Comparison of ENCODE assay signal across 11 mouse cellular contexts in the genomic region with DNA sequence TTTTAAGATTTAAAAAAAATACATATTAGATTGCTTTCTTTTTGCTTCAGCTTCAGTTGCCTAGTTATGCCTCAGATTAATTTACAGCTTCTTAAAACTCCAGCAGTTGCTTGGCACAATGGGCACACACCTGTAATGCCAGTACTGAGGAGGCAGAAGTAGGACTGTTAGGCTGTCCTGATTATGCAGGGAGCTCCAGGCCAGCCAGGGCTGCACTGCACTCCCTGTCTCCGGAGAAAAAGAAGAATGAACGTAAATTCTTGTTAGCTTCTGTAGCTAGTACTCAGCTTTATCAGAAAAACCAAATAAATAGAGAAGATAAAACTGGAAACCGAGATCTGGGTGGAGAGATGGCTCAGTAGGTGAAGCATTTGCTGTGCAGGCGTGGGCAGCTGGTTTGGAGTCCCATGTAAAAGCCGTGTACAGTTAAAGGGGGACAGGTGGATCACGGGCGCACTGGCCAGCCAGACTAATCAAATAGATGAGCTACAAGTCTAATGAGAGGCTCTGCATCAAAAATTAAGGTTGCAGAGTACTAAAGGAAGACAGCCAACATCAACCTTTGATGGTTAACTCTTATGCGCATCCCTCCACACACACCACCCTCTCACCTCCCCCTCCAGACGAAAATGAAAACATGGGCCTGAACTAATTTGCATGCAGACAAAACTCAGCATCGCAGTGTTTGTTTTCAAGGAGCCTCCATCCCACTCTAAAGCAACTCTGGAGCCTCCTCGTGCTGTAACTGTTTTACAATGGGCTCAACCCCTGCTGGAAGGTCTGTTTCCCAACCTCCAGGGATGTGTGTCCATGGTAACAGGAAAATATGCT. TPM values are rescaled to one million over a fixed set of nuclear protein-coding genes. Genes with fewer than 3 reads are reported as not detected.
DNase-seq lines count a peak whose midpoint lies in the region; ATAC-seq and TF ChIP-seq lines count a peak whose summit lies in the region.
"Had no signal": no experiment of that assay in that cellular context is flagged by ENCODE, and none has a peak within 500 bp of the region (broad histone marks: within the 10 kb centered on the region; RNA-seq: fewer than 3 reads in every experiment).

No protein-coding gene starts in this region.

- peak; percentile 41; the same call in 1 of the 2 replicates for ATAC-seq in heart, postnatal 0 days (ENCODE audit: insufficient read depth, low read depth)
- no peak for ATAC-seq in CD4-positive, CD25-positive, alpha-beta regulatory T cell, adult 4 months

- no peaks in the 10 kb centered on the region for H3K9me3 ChIP-seq in heart, postnatal 0 days (replicated peaks; ENCODE audit: control insufficient read depth, low read length)

- no peaks in the 10 kb centered on the region for H3K79me2 ChIP-seq in myocyte (ENCODE audit: control insufficient read depth, insufficient read depth)

- peaks cover 4% of the 10 kb centered on the region; the same call in 1 of the 2 replicates for H3K27me3 ChIP-seq in heart, postnatal 0 days (ENCODE audit: control insufficient read depth, insufficient read depth, low read length)
- peaks cover 24% of the 10 kb centered on the region for H3K27me3 ChIP-seq in myocyte (ENCODE audit: control insufficient read depth, insufficient read depth, insufficient read length)

- H3K4me2 ChIP-seq in heart, postnatal 0 days (ENCODE audit: low read depth, low read length), result peak overlapping the region; percentile 12; the same call in 1 of the 2 replicates
- H3K4me2 ChIP-seq in myocyte (ENCODE audit: low read depth), result peak overlapping the region; percentile 5

- intact Hi-C loops in left cerebral cortex, adult 2 months (cut with DNase I), result no loop called here
- intact Hi-C loops in left cerebral cortex, postnatal 36 days (cut with DNase I), result no loop called here

- no peak for DNase-seq in left cerebral cortex, adult 2 months (ENCODE audit: extremely low spot score in 1 of 2, low spot score in 2 of 2)
- no peak for DNase-seq in left cerebral cortex, postnatal 36 days (ENCODE audit: low spot score in 2 of 2)
- DNase-seq in embryo, embryonic 11.5 days (ENCODE audit: low read depth, low spot score), result peak; percentile 34
- DNase-seq in heart, postnatal 0 days (ENCODE audit: low spot score), result peak; percentile 41
- no peak for DNase-seq in cerebellum, adult 8-10 months
- no peak for DNase-seq in lung, adult 18-20 months
- DNase-seq: right cerebral cortex, postnatal 14 days had no signal

- H3K36me3 ChIP-seq in heart, postnatal 0 days (replicated peaks; ENCODE audit: control insufficient read depth, insufficient read depth, low read length), result no peaks in the 10 kb centered on the region
- no peaks in the 10 kb centered on the region for H3K36me3 ChIP-seq in myocyte (ENCODE audit: control insufficient read depth, insufficient read depth)

- TF ChIP-seq EP300 in heart, postnatal 0 days (IDR thresholded peaks at IDR 0.05; ENCODE audit: low read depth), result no peak

- no peak overlapping the region for H3K9ac ChIP-seq in heart, postnatal 0 days (replicated peaks; ENCODE audit: low read depth, low read length)

- TF ChIP-seq CTCF in left cerebral cortex, adult 2 months (IDR thresholded peaks at IDR 0.05), result no peak
- no peak for TF ChIP-seq CTCF in heart, postnatal 0 days (IDR thresholded peaks at IDR 0.05; ENCODE audit: low read depth)

- H3K27ac ChIP-seq in left cerebral cortex, adult 2 months, result peak overlapping the region; percentile 0; the same call in 1 of the 2 replicates
- 0 out of 2 replicates have a peak overlapping the region, but pooled peaks have one; percentile 34 for H3K27ac ChIP-seq in heart, postnatal 0 days (ENCODE audit: low read depth)

- H3K4me1 ChIP-seq in heart, postnatal 0 days (ENCODE audit: control insufficient read depth, insufficient read depth), result no peaks in the 10 kb centered on the region

- no peak overlapping the region for H3K4me3 ChIP-seq in left cerebral cortex, adult 2 months
- no peak overlapping the region for H3K4me3 ChIP-seq in heart, postnatal 0 days (ENCODE audit: low read depth, low read length)
- H3K4me3 ChIP-seq in myocyte, result no peak overlapping the region

- no peak overlapping the region for H3ac ChIP-seq in myocyte (ENCODE audit: control insufficient read depth, insufficient read length)

- no peak for TF ChIP-seq POLR2A in myocyte (IDR thresholded peaks at IDR 0.05; ENCODE audit: insufficient read length, low read depth)

- WGBS in heart, postnatal 0 days, result 36% methylated on average over 11 of the region's 11 CpGs

TF ChIP-seq in myocyte, 11 proteins besides CTCF, POLR2A, EP300 and RAD21:
- TF ChIP-seq USF1 (IDR thresholded peaks at IDR 0.05; ENCODE audit: low read depth), result no peak

RNA-seq across cellular contexts. Expression of gene Tppp3, which starts 25.8 kb away (rescaled TPM):
- 10 to 100 TPM; 36.1 to 42.5 TPM for total RNA-seq in left cerebral cortex, adult 2 months (2021)
- total RNA-seq in left cerebral cortex, postnatal 36 days (2021), result 10 to 100 TPM; 36.1 to 46.4 TPM
- total RNA-seq in heart, postnatal 0 days (2014; rRNA removed; ENCODE audit: low replicate concordance), result 12.9 and 19.8 TPM in 2 replicates
- polyA plus RNA-seq in heart, postnatal 0 days (2015; fragmentation: Nextera tagmentation; extraction: Ambion mirVana), result 37.8 and 42.3 TPM in 2 replicates
- polyA plus RNA-seq in myocyte (2012; fragmentation: generic; extraction: Trizol), result 155 TPM
- 1 to 10 TPM; 1.2 to 1.4 TPM for polyA plus RNA-seq in CD4-positive, CD25-positive, alpha-beta regulatory T cell, adult 4 months (2017; shearing (Covaris generic))

RNA-seq across cellular contexts. Expression of gene Lrrc36, which starts 32.1 kb away (rescaled TPM):
- under 1 TPM in 1 of 2 experiments, not detected in 1; 0.27 TPM for total RNA-seq in left cerebral cortex, adult 2 months (2021)
- under 1 TPM; 0.32 to 0.37 TPM for total RNA-seq in left cerebral cortex, postnatal 36 days (2021)
- total RNA-seq in heart, postnatal 0 days (2014; rRNA removed; ENCODE audit: low replicate concordance), result 0.23 TPM in 1 of 2 replicates, not detected in the other
- 0.36 and 0.56 TPM in 2 replicates for polyA plus RNA-seq in heart, postnatal 0 days (2015; fragmentation: Nextera tagmentation; extraction: Ambion mirVana)
- polyA plus RNA-seq in myocyte (2012; fragmentation: generic; extraction: Trizol), result not detected
- not detected for polyA plus RNA-seq in CD4-positive, CD25-positive, alpha-beta regulatory T cell, adult 4 months (2017; shearing (Covaris generic))
- polyA plus RNA-seq: limb, embryonic 11.5 days had no signal

RNA-seq across cellular contexts. Expression of gene Kctd19, which starts 32.2 kb away (rescaled TPM):
- total RNA-seq in left cerebral cortex, adult 2 months (2021), result not detected
- total RNA-seq in left cerebral cortex, postnatal 36 days (2021), result not detected
- total RNA-seq in heart, postnatal 0 days (2014; rRNA removed; ENCODE audit: low replicate concordance), result not detected in 2 replicates
- not detected in 2 replicates for polyA plus RNA-seq in heart, postnatal 0 days (2015; fragmentation: Nextera tagmentation; extraction: Ambion mirVana)
- not detected for polyA plus RNA-seq in myocyte (2012; fragmentation: generic; extraction: Trizol)
- polyA plus RNA-seq in CD4-positive, CD25-positive, alpha-beta regulatory T cell, adult 4 months (2017; shearing (Covaris generic)), result not detected
- polyA plus RNA-seq: frontal cortex, adult 2 months; limb, embryonic 11.5 days had no signal

RNA-seq across cellular contexts. Expression of gene Zdhhc1, which starts 51.2 kb away (rescaled TPM):
- 10 to 100 TPM; 43.0 to 48.7 TPM for total RNA-seq in left cerebral cortex, adult 2 months (2021)
- 10 to 100 TPM; 33.2 to 45.3 TPM for total RNA-seq in left cerebral cortex, postnatal 36 days (2021)
- 37.8 and 56.2 TPM in 2 replicates for total RNA-seq in heart, postnatal 0 days (2014; rRNA removed; ENCODE audit: low replicate concordance)
- 19.1 TPM in 2 replicates for polyA plus RNA-seq in heart, postnatal 0 days (2015; fragmentation: Nextera tagmentation; extraction: Ambion mirVana)
- 17.3 TPM for polyA plus RNA-seq in myocyte (2012; fragmentation: generic; extraction: Trizol)
- 1 to 10 TPM in 1 of 2 experiments, under 1 TPM in 1; 0.97 to 1.5 TPM for polyA plus RNA-seq in CD4-positive, CD25-positive, alpha-beta regulatory T cell, adult 4 months (2017; shearing (Covaris generic))

Comparison
In these comparisons a context has a peak if more than half of its experiments do, and no peak if none do; other contexts are left out.
1. DNase-seq: peak in embryo, embryonic 11.5 days (single experiment) and heart, postnatal 0 days (single experiment); none in left cerebral cortex, adult 2 months (0 of 2), left cerebral cortex, postnatal 36 days (0 of 2), cerebellum, adult 8-10 months (single experiment) and lung, adult 18-20 months (0 of 2).